Comparison of ENCODE assay signal across 14 mouse cellular contexts in the genomic region with DNA sequence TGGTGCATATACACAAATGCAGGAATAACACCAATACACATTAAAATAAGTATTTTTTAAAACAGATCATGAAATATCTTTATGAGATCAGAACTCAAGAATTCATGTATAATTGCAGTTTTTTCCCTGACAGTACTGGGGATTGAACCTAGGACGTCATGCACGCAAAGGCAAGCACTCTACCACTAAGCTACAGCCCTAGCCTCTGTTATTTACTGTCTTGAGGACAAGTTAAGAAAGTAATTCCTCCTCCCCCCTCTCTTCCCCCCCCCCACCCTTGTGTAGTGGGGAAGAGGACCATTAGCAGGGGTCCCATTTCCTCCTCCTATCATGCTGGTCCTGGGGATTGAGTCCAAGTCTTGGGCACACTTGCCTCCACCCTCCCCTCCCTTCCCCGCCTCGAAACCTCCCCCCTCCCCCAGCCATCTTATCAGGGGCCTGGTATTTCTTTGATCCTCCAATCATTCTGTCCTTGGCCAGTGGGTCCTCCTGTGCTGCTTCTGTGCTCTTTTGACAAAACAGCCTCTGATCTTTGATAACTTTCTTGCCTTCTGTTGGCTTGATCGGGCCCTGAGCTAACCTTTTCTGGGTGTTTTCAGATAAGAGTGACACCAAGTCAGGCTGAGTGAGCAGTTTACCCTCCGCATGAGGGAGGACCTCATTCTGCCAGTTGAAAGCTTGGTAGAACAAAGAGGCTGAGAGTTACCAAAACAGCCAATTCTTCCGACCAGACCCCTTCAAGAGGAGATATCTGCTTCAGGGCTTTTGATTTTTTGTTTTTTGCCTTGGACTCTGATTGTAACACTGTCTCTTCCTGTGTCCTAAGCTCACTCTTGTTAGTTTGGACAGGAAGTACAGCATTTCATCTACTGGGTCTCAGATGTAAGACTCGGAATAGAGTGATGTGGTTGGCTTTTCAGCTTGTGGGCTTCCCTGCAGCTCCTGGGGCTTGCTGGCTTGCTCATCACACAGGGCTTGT. TPM values are rescaled to one million over a fixed set of nuclear protein-coding genes. Genes with fewer than 3 reads are reported as not detected.
DNase-seq lines count a peak whose midpoint lies in the region; ATAC-seq and TF ChIP-seq lines count a peak whose summit lies in the region.
"Had no signal": no experiment of that assay in that cellular context is flagged by ENCODE, and none has a peak within 500 bp of the region (broad histone marks: within the 10 kb centered on the region; RNA-seq: fewer than 3 reads in every experiment).

No protein-coding gene starts in this region.

- no peak overlapping the region for H3K4me3 ChIP-seq in heart, embryonic 16.5 days (ENCODE audit: low read length)
- no peak overlapping the region for H3K4me3 ChIP-seq in cerebellum, adult 2 months (replicated peaks; ENCODE audit: insufficient read depth, low read depth, low read length)
- H3K4me3 ChIP-seq in hindbrain, embryonic 13.5 days: no peak overlapping the region
- H3K4me3 ChIP-seq: embryonic facial prominence, embryonic 13.5 days; forebrain, embryonic 15.5 days had no signal

- no peak for TF ChIP-seq POLR2A in cerebellum, adult 2 months (IDR thresholded peaks at IDR 0.05; ENCODE audit: borderline replicate concordance, insufficient read depth, low read length)

- TF ChIP-seq CTCF in cerebellum, adult 2 months (IDR thresholded peaks at IDR 0.05; ENCODE audit: borderline replicate concordance, insufficient read depth, low read depth, low read length): no peak

- no peak for DNase-seq in heart, postnatal 25 days (ENCODE audit: low spot score)
- peak; percentile 46 for DNase-seq in T-cell, adult 2 months (ENCODE audit: low spot score)
- DNase-seq in liver: peak; percentile 78
- peak; percentile 60 for DNase-seq in thymus, postnatal 0 days (ENCODE audit: low spot score)
- DNase-seq in cerebellum, adult 2 months: no peak
- DNase-seq: cerebellum, adult 8-10 months; gastrocnemius, postnatal 36 days; lung, postnatal 36 days; right cerebral cortex, postnatal 4 days had no signal

- no peak for ATAC-seq in heart, embryonic 16.5 days (replicated peaks; ENCODE audit: extremely low read depth, insufficient read depth, low FRiP score)
- no peak for ATAC-seq in hindbrain, embryonic 13.5 days (ENCODE audit: low FRiP score)
- ATAC-seq: forebrain, embryonic 15.5 days had no signal

- peak overlapping the region; percentile 42; the same call in 1 of the 2 replicates for H3K27ac ChIP-seq in heart, embryonic 16.5 days (ENCODE audit: low read length)
- H3K27ac ChIP-seq in cerebellum, adult 2 months (ENCODE audit: insufficient read depth, low read length): no peak overlapping the region
- no peak overlapping the region for H3K27ac ChIP-seq in hindbrain, embryonic 13.5 days
- H3K27ac ChIP-seq: embryonic facial prominence, embryonic 13.5 days; forebrain, embryonic 15.5 days; kidney, postnatal 0 days had no signal

- WGBS in heart, embryonic 16.5 days: 49% methylated on average over 8 of the region's 8 CpGs
- WGBS in cerebellum, adult 2 months: 85% methylated on average over 8 of the region's 8 CpGs
- 83% methylated on average over 8 of the region's 8 CpGs for WGBS in hindbrain, embryonic 13.5 days

- H3K9ac ChIP-seq in heart, embryonic 16.5 days (ENCODE audit: low read length): no peak overlapping the region
- no peak overlapping the region for H3K9ac ChIP-seq in hindbrain, embryonic 13.5 days
- H3K9ac ChIP-seq: embryonic facial prominence, embryonic 13.5 days; forebrain, embryonic 15.5 days had no signal

- peaks cover 6% of the 10 kb centered on the region for H3K4me1 ChIP-seq in heart, embryonic 16.5 days (ENCODE audit: control insufficient read depth, insufficient read depth, low read length)
- peaks cover 3% of the 10 kb centered on the region; the same call in 1 of the 2 replicates for H3K4me1 ChIP-seq in cerebellum, adult 2 months (ENCODE audit: control insufficient read depth, insufficient read depth, low read length)
- H3K4me1 ChIP-seq in hindbrain, embryonic 13.5 days (replicated peaks): peaks cover 12% of the 10 kb centered on the region

- intact Hi-C loops in heart, postnatal 25 days (cut with DNase I): no loop called here

- no peaks in the 10 kb centered on the region for H3K27me3 ChIP-seq in heart, embryonic 16.5 days (ENCODE audit: control insufficient read depth, insufficient read depth, low read length)
- H3K27me3 ChIP-seq in cerebellum, adult 2 months (ENCODE audit: control insufficient read depth, insufficient read depth, low read length): no peaks in the 10 kb centered on the region
- H3K27me3 ChIP-seq in hindbrain, embryonic 13.5 days: no peaks in the 10 kb centered on the region
- H3K27me3 ChIP-seq: embryonic facial prominence, embryonic 13.5 days; forebrain, embryonic 15.5 days had no signal

- no peak overlapping the region for H3K4me2 ChIP-seq in heart, embryonic 16.5 days (ENCODE audit: low read depth, low read length)
- H3K4me2 ChIP-seq in hindbrain, embryonic 13.5 days: no peak overlapping the region
- H3K4me2 ChIP-seq: embryonic facial prominence, embryonic 13.5 days; forebrain, embryonic 15.5 days had no signal

- no peaks in the 10 kb centered on the region for H3K36me3 ChIP-seq in heart, embryonic 16.5 days (ENCODE audit: control insufficient read depth, insufficient read depth)
- no peaks in the 10 kb centered on the region for H3K36me3 ChIP-seq in hindbrain, embryonic 13.5 days
- H3K36me3 ChIP-seq: forebrain, embryonic 15.5 days had no signal

- no peaks in the 10 kb centered on the region for H3K9me3 ChIP-seq in heart, embryonic 16.5 days (replicated peaks; ENCODE audit: control insufficient read depth, low read length)
- H3K9me3 ChIP-seq in hindbrain, embryonic 13.5 days: no peaks in the 10 kb centered on the region
- H3K9me3 ChIP-seq: embryonic facial prominence, embryonic 13.5 days; forebrain, embryonic 15.5 days had no signal

RNA-seq across cellular contexts. Expression of gene Mns1, which starts 3.4 kb away (rescaled TPM):
- 13.8 and 25.2 TPM in 2 replicates for polyA plus RNA-seq in heart, embryonic 16.5 days (2015; fragmentation: Nextera tagmentation; extraction: Ambion mirVana)
- total RNA-seq in heart, postnatal 25 days (2021): under 1 TPM; 0.11 to 0.13 TPM
- polyA plus RNA-seq in thymus, postnatal 0 days (2015; fragmentation: Nextera tagmentation; extraction: Ambion mirVana): 81.1 and 91.3 TPM in 2 replicates
- polyA plus RNA-seq in cerebellum, adult 2 months (2012; rRNA removed): 1.4 and 2.2 TPM in 2 replicates
- polyA plus RNA-seq in hindbrain, embryonic 13.5 days (2015; fragmentation: Nextera tagmentation; extraction: Ambion mirVana): 10.3 and 12.1 TPM in 2 replicates

RNA-seq across cellular contexts. Expression of gene Tex9, which starts 50.8 kb away (rescaled TPM):
- polyA plus RNA-seq in heart, embryonic 16.5 days (2015; fragmentation: Nextera tagmentation; extraction: Ambion mirVana): 14.4 and 15.2 TPM in 2 replicates
- total RNA-seq in heart, postnatal 25 days (2021): 1 to 10 TPM; 1.6 to 2.6 TPM
- polyA plus RNA-seq in thymus, postnatal 0 days (2015; fragmentation: Nextera tagmentation; extraction: Ambion mirVana): 30.4 and 32.3 TPM in 2 replicates
- 14.0 and 16.6 TPM in 2 replicates for polyA plus RNA-seq in cerebellum, adult 2 months (2012; rRNA removed)
- polyA plus RNA-seq in hindbrain, embryonic 13.5 days (2015; fragmentation: Nextera tagmentation; extraction: Ambion mirVana): 38.9 and 43.2 TPM in 2 replicates

Comparison
In these comparisons a context has a peak if more than half of its experiments do, and no peak if none do; other contexts are left out.
1. DNase-seq: peak in T-cell, adult 2 months (single experiment), liver (single experiment) and thymus, postnatal 0 days (single experiment); none in heart, postnatal 25 days (single experiment) and cerebellum, adult 2 months (0 of 2).